Mouse (Mus musculus): ENCODE results near the gene Rnf151. TPM values are rescaled to one million over a fixed set of nuclear protein-coding genes. Genes with fewer than 3 reads are reported as not detected.

The Rnf151 gene
- polyA plus RNA-seq, 2 experiments: 0.19 to 0.98 TPM

DNA sequence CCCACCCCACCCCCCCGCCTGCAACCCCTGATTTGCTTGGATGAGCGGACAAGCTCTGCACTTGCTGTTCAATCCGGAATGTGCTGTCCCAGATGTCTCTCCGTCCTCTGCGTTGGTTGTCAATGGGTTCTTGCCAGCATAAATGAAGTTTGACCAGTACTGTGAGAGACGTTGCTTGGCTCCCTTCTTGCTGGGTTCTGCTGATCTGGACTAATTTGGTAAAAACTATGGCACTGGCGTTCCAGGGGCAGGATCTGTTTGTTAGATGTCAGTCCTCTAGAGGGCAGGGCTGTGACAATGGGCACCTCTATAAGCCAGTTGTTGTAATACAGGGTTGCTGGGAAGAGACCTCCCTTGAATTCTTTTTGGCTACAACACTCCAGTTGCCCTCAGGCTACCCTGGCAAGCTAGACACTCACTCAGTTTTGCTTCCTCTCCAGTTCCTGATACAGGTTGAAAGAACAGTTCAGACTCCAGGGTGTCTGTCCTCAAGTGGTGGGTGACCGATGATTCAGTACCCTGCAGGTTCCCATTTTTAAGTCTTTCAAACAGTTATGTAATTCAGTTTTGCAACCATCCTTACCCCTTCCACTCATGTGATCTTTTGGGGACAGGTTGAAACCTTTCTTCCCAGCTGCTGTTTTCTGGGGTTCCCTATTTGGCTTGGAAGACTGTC lies 19.4 kb upstream of the Rnf151 start:
- Histone ChIP-seq H3K4me2 (replicated peaks; ENCODE audit: low read depth, low read length, severe bottlenecking) (peak overlapping the region; percentile 82), H3K4me3 (replicated peaks; ENCODE audit: low read length) (peak overlapping the region; percentile 63), H3K36me3 (ENCODE audit: control insufficient read depth, insufficient read depth, low read length) (peaks cover 9% of the 10 kb centered on the region; the same call in 1 of the 2 replicates), H3K27ac (replicated peaks; ENCODE audit: low read depth, low read length) (no peak overlapping the region), H3K27me3 (ENCODE audit: control insufficient read depth, insufficient read depth, low read length) (no peaks in the 10 kb centered on the region), H3K4me1 (ENCODE audit: control insufficient read depth, insufficient read depth, low read length) (peaks cover 10% of the 10 kb centered on the region), H3K9ac (ENCODE audit: low read depth, low read length, severe bottlenecking) (peak overlapping the region; percentile 74), H3K9me3 (ENCODE audit: control insufficient read depth, low read length) (no peaks in the 10 kb centered on the region)
- TF ChIP-seq POLR2A (IDR thresholded peaks at IDR 0.05; ENCODE audit: borderline replicate concordance, extremely low read depth, insufficient read depth, insufficient read length): no peak
- 30% methylated on average over 8 of the region's 8 CpGs for WGBS
- no peak for ATAC-seq (ENCODE audit: low FRiP score, low read depth)
- no peak for DNase-seq (ENCODE audit: low spot score)

DNA sequence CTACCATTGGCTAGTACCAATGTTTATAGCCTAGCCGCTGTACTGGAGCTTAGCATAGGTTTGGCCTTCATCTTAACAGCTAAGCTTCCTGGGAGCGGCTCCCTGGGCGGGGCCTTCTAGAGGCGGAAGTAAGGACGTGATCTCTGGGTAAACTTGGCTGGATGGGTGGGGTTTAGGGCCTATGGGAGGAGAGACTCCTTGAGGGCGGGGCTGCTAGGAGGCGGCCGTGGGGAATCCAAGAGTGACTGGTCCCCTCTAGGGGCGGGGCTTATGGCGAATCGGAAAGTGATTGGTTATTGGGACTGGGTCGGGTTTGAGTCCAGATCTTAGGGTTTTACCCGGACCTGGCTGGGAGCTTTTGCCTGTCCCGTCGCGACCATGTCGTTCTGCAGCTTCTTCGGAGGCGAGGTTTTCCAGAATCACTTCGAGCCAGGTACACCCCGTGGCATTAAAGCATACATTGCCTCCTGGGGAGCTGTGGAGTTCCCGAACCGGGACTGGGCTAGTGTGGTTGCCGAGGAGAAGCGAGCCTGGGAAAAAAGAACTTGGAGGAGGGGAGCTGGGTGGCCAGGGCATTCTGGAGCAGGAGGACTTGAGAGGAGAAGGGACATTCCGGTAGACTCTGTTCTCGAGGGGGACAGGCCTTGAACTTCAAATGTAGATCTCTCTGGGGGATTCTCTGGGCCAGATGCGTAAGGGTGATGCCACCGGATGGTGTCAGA lies 18.6 kb upstream of the Rnf151 start, which contains the start of gene Msrb1:
Gene Msrb1, plus strand, starts transcription at position 313 of the 722 bp plus-strand sequence.
- Histone ChIP-seq H3K27ac (replicated peaks; ENCODE audit: low read depth, low read length) (peak within 1 kb of the TSS; percentile 39; the same call in 1 of the 2 replicates), H3K27me3 (ENCODE audit: control insufficient read depth, insufficient read depth, low read length) (no peaks in the 10 kb centered on the region), H3K4me2 (replicated peaks; ENCODE audit: low read depth, low read length, severe bottlenecking) (peak within 1 kb of the TSS; percentile 82), H3K36me3 (ENCODE audit: control insufficient read depth, insufficient read depth, low read length) (peaks cover 9% of the 10 kb centered on the region; the same call in 1 of the 2 replicates), H3K4me1 (ENCODE audit: control insufficient read depth, insufficient read depth, low read length) (peaks cover 10% of the 10 kb centered on the region), H3K9ac (ENCODE audit: low read depth, low read length, severe bottlenecking) (peak within 1 kb of the TSS; percentile 74), H3K9me3 (ENCODE audit: control insufficient read depth, low read length) (no peaks in the 10 kb centered on the region), H3K4me3 (replicated peaks; ENCODE audit: low read length) (peak within 1 kb of the TSS; percentile 63)
- peak; percentile 99 for DNase-seq (ENCODE audit: low spot score)
- 1% methylated on average over 29 of the region's 29 CpGs for WGBS
- peak; percentile 98 for ATAC-seq (ENCODE audit: low FRiP score, low read depth)
- no peak for TF ChIP-seq POLR2A (IDR thresholded peaks at IDR 0.05; ENCODE audit: borderline replicate concordance, extremely low read depth, insufficient read depth, insufficient read length)

DNA sequence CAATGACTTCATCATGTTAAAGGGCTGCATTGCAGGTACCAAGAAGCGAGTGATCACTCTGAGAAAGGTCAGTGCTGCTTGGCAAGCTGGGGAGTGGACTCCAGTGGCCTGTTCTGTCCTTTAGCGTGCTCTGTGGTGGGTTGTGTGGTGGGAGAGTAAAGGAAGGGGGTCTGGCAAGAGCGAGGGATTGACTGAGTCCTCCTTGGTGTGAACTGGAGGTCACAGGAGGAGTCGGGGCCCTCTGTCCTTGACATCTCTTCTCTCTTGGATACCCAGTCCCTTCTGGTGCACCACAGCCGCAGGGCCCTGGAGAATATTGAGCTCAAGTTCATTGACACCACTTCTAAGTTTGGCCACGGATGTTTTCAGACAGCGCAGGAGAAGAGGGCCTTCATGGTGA lies 17.6 kb upstream of the Rnf151 start:
- H3K9ac ChIP-seq (ENCODE audit: low read depth, low read length, severe bottlenecking): no peak overlapping the region
- 85% methylated on average over 7 of the region's 7 CpGs for WGBS
- ATAC-seq (ENCODE audit: low FRiP score, low read depth): no peak
- peak overlapping the region; percentile 82 for H3K4me2 ChIP-seq (replicated peaks; ENCODE audit: low read depth, low read length, severe bottlenecking)
- no peak for DNase-seq (ENCODE audit: low spot score)
- no peak overlapping the region for H3K4me3 ChIP-seq (replicated peaks; ENCODE audit: low read length)
- H3K36me3 ChIP-seq (ENCODE audit: control insufficient read depth, insufficient read depth, low read length): 0 out of 2 replicates have a peak, but pooled peaks cover 5% of the 10 kb centered on the region
- H3K9me3 ChIP-seq (ENCODE audit: control insufficient read depth, low read length): no peaks in the 10 kb centered on the region
- no peaks in the 10 kb centered on the region for H3K27me3 ChIP-seq (ENCODE audit: control insufficient read depth, insufficient read depth, low read length)
- no peak for TF ChIP-seq POLR2A (IDR thresholded peaks at IDR 0.05; ENCODE audit: borderline replicate concordance, extremely low read depth, insufficient read depth, insufficient read length)
- 0 out of 2 replicates have a peak overlapping the region, but pooled peaks have one; percentile 39 for H3K27ac ChIP-seq (replicated peaks; ENCODE audit: low read depth, low read length)
- peaks cover 10% of the 10 kb centered on the region for H3K4me1 ChIP-seq (ENCODE audit: control insufficient read depth, insufficient read depth, low read length)

DNA sequence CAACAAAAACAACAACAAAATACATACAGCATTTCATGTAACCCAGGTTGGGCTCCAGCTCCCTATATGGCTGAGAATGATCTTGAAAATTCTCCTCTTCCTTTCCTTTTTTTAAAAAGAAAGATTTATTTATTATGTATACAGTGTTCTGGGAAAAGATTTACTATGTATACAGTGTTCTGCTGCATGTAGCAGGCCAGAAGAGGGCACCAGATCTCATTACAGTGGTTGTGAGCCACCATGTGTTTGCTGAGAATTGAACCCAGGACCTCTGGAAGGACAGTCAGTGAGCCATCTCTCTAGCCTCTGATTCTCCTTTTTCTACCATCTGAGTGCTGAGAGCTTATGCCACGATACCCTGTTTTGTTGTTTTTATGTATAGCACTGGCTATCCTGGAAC lies 16.6 kb upstream of the Rnf151 start:
- Histone ChIP-seq H3K4me3 (replicated peaks; ENCODE audit: low read length) (no peak overlapping the region), H3K9ac (ENCODE audit: low read depth, low read length, severe bottlenecking) (no peak overlapping the region), H3K4me2 (replicated peaks; ENCODE audit: low read depth, low read length, severe bottlenecking) (no peak overlapping the region), H3K9me3 (ENCODE audit: control insufficient read depth, low read length) (no peaks in the 10 kb centered on the region), H3K36me3 (ENCODE audit: control insufficient read depth, insufficient read depth, low read length) (no peaks in the 10 kb centered on the region), H3K4me1 (ENCODE audit: control insufficient read depth, insufficient read depth, low read length) (peaks cover 10% of the 10 kb centered on the region), H3K27ac (replicated peaks; ENCODE audit: low read depth, low read length) (no peak overlapping the region), H3K27me3 (ENCODE audit: control insufficient read depth, insufficient read depth, low read length) (no peaks in the 10 kb centered on the region)
- ATAC-seq (ENCODE audit: low FRiP score, low read depth) (no peak), DNase-seq (ENCODE audit: low spot score) (no peak)
- TF ChIP-seq POLR2A (IDR thresholded peaks at IDR 0.05; ENCODE audit: borderline replicate concordance, extremely low read depth, insufficient read depth, insufficient read length): no peak
- 73% methylated on average over 1 of the region's 1 CpGs for WGBS

- TF ChIP-seq POLR2A (IDR thresholded peaks at IDR 0.05; ENCODE audit: borderline replicate concordance, extremely low read depth, insufficient read depth, insufficient read length): no peak
- Histone ChIP-seq H3K9me3 (ENCODE audit: control insufficient read depth, low read length) (no peaks in the 10 kb centered on the region), H3K9ac (ENCODE audit: low read depth, low read length, severe bottlenecking) (no peak overlapping the region), H3K27ac (replicated peaks; ENCODE audit: low read depth, low read length) (no peak overlapping the region), H3K4me1 (ENCODE audit: control insufficient read depth, insufficient read depth, low read length) (peaks cover 10% of the 10 kb centered on the region), H3K4me2 (replicated peaks; ENCODE audit: low read depth, low read length, severe bottlenecking) (no peak overlapping the region), H3K36me3 (ENCODE audit: control insufficient read depth, insufficient read depth, low read length) (no peaks in the 10 kb centered on the region), H3K27me3 (ENCODE audit: control insufficient read depth, insufficient read depth, low read length) (no peaks in the 10 kb centered on the region), H3K4me3 (replicated peaks; ENCODE audit: low read length) (no peak overlapping the region)
- ATAC-seq (ENCODE audit: low FRiP score, low read depth) (no peak), DNase-seq (ENCODE audit: low spot score) (no peak)
- WGBS: 89% methylated on average over 21 of the region's 21 CpGs
Observed at GRCm38 (mm10) chr17:24733434-24734050, 15.7 kb upstream of the Rnf151 start.

All from limb, embryonic 14.5 days (tissue).